Mouse (Mus musculus) left cerebral cortex, postnatal 36 days (tissue): ENCODE measurements around the gene Sema7a. TPM values are rescaled to one million over a fixed set of nuclear protein-coding genes. Genes with fewer than 3 reads are reported as not detected.

Source experiments
- DNase-seq, 2 experiments: peaks; one replicate each; pipeline ENCODE4 v3.0.0; 2021 to 2022; ENCODE audit warnings: low spot score in 2 of 2, mixed read lengths in 1 of 2
- intact Hi-C: fragments of 180-260 bp; cut with DNase I; formaldehyde crosslinking; loops from one replicate; pipeline ENCODE4 v1.15.1; 2025
- total RNA-seq, 2 experiments: library from RNA; stranded (reverse); gene quantifications; 2 replicates each; pipeline ENCODE4 v1.2.3; 2021

Sema7a gene
- total RNA-seq, 2 experiments from 2014 or later: 130 to 162 TPM

DNA sequence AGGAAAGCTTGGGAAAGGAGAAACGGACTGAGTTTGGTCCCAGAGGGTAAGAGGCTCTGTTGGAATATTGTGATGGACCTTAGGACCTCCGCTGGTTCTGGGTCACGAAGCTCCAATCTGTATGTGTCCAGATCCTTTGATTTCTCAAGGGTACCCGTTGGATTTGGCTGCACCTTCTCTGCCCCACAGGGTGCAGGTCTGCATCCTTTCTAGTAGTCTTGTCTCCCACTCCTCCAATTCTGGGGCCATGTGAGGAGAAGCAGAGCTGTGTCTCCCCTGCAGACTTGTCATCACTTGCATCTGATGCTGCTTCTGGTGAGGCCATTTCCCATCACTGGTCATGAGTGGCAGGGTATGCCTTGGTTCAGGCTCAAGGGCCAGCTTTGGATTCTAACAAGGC, 2.7 kb upstream of the Sema7a start:
- DNase-seq: no peak
- intact Hi-C loops: no loop called here

DNA sequence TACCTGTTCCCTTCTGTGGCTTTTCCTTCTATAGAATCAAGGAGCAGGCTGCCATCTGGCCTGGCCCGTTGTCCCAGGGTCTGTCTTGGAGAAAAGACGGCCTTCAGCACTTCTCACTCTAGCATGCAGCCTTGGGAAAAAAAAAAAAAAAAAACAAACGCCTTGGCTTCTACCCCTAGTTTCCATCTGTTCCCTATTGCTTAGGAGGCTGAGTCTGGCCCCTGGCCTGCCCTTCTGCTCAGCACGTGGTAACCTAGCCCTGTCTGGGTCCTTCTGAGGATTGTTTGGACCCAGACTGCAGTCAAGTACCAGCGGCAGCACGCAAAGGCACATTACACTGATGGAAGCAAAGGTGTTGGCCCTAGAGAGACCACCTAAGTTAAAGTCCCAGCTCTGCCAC, 2.3 kb upstream of the Sema7a start:
- intact Hi-C loops: no loop called here
- DNase-seq: no peak

DNA sequence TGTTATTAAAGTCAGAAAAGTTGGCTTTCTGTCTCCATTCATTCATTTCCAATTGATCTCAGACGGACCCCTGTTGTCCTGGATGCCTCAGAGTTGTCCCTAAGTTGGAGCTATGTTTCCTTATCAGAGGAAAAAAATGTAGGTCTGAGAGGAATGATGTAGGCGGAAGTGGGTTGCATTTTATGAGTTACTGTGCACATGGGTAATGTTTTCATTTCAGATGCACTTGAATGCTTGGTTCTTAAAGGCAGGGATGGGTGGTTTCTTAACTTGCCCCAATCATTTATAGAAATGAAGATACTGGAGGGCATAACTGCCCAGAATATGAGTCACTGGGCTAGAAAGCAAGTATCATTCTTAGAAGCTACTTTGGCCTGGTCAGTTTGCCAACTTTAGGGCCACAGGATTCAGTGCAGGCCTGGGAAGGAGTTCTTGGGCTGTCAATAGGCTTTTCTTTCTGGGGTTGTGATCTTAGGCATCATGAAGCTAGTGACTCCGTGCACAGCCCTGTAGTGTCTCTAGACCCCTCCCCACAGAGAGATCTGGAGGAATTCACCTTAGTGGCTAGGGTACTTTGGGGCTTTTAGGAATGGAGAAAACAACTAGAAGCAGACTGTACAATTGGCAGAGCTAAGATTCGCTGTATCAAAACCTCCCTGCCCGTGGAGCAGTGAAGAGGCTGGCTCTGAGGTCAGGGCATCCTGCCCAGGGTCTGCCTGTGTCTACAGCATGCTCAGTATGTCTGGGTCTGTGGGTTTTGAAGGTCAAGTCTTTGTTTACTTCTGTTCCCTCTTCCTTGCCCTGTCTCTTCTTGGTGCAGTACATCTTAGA, 1.5 kb upstream of the Sema7a start:
- no peak for DNase-seq
- intact Hi-C loops: no loop called here

DNA sequence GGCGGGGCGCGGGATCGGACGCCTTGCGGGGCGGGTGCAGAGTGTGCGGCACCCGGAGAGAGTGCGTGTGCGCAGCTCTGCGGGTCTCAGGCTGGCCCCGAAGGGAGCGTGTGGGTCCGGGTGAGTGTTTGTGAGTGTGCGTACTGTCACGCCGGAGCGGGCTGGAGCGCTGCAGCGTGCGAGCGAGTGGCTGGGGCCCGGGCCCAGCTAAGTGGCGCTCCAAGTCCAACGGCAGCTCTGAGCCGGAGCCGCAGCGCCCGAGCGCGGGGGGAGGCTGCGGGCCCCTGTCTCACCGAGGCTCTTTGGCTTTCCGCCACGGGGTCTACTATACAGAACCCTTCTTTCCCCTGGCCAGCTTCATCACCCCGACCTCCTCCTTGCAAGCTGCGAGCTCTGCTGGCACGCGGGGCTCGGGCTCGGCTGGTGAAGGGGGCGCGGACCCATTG, 460 bp downstream of the Sema7a start:
- intact Hi-C loops: no loop called here
- DNase-seq: no peak

DNA sequence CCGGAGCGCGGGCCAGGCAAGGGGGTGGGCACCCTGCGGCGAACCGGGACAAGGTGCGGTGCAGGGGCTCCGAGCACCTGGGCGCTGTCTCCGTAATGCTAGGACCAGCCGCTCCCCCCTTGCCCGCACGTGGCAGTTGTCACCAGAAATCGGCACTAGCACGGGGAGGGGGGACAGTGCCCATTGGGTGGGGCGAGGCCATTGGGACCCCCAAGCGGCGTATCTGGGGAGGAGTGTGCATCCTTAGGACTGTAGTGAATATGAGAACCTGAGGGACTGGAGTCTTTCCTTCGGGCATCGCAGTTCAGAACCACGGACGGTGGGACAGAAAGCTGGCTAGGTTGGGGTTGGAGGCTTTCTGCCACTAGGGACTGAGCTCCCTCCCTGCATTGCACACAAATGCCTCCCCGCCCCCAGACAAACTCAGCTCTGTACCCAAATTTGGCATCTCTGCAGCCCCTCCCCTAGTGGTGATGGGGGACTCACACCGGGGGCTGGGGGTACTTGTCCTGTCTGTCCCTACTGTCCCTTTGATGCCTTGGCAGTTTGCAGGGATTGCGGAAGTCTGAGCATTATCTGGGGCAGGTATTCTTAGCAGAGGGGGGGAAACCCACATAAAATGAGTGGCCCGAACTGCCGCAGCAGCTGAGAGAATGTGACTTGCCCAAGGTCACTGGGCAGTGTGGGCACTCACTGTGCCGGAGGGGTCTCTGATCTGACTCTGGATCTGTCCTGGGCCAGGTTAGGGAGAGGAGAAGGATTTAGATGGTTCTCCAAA, 1.1 kb downstream of the Sema7a start:
- DNase-seq: peak; percentile 50 to 64
- intact Hi-C loops: no loop called here

DNA sequence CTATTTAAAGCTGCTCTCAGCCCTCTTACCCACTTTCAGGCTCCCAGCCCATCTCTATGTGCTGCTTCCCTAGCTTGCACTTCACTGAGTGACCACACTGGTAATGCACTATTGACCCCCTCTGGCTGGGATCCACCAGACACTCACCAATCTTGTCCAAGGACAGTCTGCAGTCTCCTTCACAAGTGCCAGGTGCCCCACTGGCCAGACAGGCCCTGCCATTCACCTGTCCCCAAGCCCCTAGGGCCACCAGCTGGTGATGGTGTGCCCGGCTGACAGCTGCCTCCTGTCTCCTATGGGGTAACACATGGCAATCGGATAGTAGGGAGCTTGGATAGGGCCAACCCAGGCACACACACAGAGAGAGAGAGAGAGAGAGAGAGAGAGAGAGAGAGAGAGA, 2.1 kb downstream of the Sema7a start:
- DNase-seq: peak in 1 of 2 experiments; percentile 15
- intact Hi-C loops: no loop called here

DNA sequence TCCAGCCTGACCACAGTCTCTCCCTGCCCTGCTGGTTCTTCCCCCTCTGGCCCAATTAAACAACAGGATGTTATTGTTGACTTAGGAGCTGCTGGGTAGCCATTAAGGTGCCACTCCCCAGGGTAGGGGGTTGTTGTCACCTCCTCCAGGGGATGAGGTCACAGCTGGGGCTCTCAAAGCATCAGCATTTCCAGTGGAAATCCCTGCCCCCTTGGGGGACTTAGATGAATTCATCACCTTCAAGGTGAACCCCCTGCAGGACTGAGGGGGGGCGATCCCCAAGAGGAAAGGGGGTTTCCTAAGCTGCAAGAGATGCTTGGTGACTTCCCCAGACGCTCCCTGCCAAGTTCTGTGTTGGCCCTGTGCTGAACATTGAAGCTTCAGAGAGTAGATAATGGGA, 3.2 kb downstream of the Sema7a start:
- DNase-seq: no peak
- intact Hi-C loops: no loop called here

DNA sequence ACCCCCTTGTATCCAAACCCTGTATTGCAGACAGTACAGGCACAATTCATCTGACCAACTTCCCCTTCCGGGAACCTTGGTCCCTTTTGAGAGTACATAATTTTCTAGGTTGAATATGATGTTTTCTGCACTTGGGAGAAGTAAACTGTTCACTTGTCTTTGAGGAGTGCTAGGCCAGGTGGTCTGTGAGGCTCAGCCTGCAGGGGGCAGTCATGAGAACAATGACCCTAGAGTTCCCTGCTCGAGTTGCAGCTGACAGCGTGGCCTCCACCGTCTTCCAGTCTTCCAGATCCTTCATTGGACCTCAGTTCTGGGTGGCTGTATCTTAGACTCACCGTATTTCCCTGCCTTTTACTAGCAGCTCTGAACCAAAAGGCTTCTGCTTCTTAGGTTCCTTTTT, 4.7 kb downstream of the Sema7a start:
- DNase-seq: no peak
- intact Hi-C loops: no loop called here

DNA sequence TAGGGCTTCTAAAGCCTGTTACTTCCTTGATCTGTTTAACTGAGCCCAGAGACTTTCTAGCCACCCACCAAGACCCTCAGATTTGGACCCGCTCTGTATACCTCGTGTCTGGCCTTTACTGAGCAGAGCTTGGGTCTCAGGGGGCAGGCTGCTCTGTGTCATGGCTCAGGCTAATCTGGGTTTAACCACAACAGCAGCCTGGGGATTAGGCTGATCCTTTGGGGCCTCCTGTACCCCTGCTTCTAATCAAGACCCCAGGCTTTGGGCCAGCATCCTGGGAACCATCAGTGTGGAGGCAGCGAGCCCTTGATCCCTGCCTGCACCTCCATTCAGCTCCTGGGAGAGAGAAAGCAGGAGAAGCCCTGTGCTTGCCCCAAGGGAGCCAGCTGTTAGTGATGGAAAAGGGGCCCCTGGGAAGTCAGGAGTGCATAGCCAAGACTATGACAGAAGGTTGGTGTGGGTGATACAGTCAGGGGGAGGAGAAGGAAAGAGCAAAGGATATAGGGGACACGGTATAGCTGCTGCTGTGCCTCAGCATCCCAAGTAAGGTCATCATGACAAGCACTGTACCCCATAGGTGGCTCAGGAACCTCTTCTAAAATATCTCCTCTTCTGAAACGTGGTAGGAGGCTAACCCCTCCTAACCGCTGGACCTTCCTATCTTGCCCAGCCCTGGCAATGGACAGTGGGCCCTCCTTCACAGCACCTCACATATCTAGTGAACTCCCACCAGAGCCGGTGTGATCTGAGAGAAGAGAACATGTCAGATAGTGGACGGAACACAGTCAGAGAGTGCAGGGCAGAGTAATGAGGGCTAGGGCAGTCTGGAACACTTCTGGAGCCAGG, 6.1 kb downstream of the Sema7a start:
- intact Hi-C loops: no loop called here
- DNase-seq: no peak

DNA sequence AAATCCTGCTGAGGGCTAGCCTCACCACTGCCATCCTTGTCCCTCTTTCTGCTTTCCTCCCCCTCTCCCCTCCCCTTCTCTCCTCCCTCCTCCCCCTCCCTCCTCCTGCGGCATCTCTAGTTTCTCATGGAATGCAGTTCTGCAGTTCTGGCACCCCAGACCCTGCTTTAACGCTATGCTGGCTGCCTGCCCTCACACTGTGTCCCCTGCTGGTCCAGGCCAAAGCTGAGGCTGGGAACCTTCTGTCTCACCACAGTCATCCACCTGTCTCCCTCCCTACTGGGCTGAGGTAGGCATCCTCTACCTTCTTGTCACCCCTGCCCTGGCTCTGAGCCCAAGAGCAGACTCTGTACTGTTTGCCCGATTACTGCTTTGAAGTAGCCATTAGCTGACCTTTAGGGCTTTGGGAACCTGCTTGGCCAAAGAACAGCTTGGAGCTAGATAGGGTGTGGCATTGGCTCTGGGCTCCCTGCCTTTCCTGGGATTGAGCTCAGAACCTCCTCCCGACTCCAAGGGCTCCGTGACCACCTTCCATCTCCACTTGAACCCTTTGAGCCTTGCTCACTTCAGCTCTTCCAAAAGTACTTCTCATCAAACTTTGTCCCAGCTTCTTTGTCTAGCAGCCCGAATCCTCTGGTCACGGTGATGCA, 7.6 kb downstream of the Sema7a start:
- no peak for DNase-seq
- intact Hi-C loops: no loop called here

DNA sequence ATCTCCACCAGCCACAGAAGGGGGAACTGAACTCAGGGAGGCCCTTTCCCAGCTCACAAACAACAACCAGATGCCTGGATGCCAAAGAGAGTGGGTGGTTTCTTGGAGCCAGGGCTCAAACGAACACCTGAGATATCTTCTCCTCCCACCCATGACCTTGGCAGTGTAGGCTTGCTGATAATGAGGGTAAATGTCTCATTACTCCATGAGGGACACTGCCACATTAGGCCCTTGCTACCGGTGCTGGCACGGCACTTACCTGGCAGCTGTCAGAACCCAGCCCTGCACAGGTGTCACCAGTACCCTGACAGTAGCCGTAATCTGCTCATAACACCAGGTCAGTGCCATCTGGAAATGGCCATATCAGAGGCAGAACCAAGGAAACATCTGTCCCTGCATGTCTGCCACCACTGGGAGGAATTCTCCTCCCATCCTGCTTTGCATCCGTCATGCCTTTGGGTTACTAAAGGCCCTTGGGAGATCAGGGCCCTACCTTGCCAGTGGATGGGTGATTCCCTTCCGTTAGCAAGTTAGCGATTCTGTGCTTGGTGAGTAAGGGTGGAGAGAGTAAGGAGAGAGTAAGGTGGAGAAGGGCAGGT, 8.5 kb downstream of the Sema7a start:
- intact Hi-C loops: no loop called here
- DNase-seq: no peak

DNA sequence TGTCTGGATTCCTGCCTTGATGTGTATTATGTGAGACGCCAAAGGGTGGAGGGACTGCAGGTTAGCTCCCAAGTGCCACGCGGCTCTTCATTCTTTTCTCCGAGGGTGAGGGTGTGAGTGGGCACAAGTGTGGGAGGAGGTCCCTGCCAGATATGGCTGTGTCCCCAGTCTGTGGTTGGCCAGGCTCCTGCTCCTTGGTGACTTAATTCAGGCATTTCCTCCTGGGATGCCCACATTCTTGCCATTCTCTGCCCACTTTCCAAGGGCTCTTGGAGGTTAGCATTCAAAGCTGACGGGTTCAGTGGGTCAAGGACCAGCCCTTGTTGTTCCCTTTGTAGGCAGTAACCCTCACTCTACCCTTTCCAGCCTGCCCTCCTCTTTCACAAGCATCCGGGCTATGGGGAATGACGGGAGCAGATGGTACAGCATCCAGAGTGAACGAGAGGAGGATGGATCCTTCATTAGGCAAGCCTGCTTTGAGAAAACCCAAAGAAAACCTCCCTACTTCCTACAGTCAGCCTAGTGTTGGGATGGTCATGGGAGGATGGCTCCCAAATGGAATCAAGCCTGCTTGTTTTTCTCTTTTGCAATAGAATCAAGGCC, 9.3 kb downstream of the Sema7a start:
- no peak for DNase-seq
- intact Hi-C loops: no loop called here

DNA sequence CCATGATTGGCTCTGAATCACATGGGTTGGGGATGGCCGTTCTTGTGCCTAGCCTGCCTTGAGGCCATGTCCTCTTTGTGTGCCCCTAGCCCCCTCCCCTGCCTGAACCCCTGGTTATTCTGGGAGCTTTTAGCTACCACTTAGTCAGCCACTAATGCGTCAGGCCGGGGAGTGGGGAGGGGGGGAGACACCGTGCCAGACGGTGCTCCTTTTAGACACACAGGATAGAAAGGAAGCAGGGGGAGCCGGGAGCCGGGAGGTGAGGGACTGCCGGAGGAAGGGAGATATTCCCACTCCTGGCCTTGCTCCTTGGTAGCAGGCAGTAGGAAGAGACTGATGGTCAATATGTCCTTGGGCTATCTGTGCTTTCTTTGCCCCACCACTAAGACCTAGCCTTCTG, 10.0 kb downstream of the Sema7a start:
- intact Hi-C loops: no loop called here
- DNase-seq: no peak

DNA sequence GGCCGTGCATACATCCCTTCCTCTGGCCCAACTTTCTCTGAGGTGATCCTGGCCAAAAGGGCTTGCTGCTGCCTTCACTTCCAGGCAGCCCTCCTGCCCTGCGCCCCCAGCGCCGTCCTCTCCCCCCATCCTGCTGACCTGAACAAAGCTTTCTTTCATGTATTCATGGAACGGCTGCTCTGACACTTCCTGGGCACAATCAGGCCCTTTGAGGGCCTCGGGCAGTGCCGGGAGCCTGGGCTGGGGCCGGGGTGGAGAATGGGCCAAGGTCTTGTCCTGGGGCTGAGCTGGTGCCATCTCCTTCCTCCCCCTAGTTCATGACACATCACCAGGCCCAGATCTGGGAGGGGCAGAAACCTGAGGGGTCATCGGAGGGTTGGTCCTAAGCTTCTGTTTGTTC, 10.6 kb downstream of the Sema7a start:
- DNase-seq: no peak
- intact Hi-C loops: no loop called here

DNA sequence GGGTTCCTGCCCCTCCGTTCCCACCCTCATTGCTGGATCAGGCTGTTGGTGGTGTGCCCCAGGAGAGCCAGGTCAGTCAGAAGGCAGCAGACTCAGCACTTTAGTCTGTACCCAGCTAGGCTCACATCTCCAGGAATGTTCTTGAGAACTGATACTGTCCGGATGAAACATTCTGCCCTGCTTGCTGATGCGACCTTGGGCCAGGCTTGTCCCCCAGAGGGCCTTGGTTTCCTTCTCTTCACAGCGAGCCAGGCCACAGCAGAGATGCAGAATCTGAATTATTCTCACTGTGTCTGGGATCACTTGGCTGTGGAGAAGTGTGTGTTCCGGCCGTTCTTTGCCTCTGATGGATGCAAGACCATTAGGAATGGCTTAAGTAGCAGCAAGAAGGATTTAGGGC, 12.1 kb downstream of the Sema7a start:
- intact Hi-C loops: no loop called here

DNA sequence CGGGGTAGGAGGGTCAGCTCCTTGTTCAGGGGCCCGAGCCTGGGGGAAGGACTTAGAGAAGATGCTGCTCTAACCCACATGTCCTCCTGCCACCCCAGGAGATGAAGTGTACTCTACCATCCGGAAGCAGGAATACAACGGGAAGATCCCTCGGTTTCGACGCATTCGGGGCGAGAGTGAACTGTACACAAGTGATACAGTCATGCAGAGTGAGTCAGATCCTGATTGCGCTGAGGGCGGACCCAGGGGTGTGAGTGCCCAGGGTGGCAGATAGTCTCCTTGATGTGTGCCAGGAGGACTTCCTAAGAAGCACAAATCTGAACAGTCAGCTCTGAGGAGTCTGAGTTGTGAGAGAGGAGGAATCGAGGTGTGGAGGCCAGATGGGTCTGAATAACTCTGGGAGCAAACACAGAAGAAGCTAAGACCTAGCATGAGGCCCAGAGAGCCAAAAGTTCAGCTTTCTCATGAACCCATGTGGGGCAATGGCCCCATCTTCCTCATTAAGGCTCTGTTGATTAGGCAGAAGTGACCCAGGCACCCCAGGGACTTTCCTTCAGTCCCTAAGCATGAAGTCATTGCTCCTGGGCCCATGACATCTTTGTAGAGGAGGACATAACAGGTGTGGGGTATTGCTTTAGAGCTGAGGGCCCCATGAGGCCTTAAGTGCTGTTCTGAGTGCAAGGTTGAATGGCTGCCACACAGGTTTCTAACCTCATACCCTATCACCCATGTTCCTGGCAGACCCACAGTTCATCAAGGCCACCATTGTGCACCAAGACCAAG, 15.2 kb downstream of the Sema7a start:
- intact Hi-C loops: no loop called here
- DNase-seq: no peak

More for the DNA sequence above, 12.1 kb downstream of the Sema7a start:
- DNase-seq: no peak

DNA sequence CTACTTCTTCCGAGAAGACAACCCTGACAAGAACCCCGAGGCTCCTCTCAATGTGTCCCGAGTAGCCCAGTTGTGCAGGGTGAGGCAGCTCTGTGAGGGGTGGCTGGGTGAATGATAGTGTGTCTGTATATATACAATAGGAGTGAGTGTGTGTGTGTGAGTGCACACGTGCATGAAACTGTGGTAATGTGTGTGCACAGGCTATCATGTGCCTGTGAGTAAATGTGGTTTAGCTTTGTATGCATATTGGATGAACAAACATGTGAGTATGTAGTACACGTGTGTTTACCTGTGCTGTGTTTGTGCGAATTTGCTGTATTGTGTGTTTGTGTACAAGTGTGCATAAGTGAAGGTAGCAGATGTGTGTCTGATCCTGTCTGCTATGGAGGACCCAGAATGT, 15.9 kb downstream of the Sema7a start:
- intact Hi-C loops: no loop called here
- DNase-seq: no peak

DNA sequence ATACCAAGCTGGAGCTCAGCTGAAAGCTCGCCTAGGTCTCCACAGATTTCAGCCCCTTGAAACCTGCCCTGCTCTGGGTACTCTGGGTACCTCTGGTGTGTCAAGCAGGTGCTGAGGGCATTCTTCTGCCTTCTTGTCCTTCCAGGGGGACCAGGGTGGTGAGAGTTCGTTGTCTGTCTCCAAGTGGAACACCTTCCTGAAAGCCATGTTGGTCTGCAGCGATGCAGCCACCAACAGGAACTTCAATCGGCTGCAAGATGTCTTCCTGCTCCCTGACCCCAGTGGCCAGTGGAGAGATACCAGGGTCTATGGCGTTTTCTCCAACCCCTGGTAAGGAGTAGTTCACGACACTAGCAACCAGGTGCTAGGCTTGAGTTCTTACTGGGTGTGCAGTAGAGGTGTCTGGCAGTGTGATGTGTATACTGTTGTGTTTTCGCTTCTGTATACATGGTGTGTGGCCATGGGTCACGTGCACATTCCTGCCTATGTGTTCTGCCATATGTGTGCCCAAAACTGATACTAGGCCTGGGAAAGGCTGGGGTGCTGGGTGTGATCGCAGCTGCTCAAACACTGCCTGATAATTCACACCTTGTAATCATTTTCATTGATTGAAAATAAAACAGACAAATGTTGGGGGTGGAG, 16.4 kb downstream of the Sema7a start:
- no peak for DNase-seq
- intact Hi-C loops: no loop called here
